Mouse (Mus musculus): ENCODE measurements around the gene Mafk. TPM values are rescaled to one million over a fixed set of nuclear protein-coding genes. Genes with fewer than 3 reads are reported as not detected.

Mafk gene
- polyA plus RNA-seq, 1 experiment from 2014 or later = 12.5 TPM

DNA sequence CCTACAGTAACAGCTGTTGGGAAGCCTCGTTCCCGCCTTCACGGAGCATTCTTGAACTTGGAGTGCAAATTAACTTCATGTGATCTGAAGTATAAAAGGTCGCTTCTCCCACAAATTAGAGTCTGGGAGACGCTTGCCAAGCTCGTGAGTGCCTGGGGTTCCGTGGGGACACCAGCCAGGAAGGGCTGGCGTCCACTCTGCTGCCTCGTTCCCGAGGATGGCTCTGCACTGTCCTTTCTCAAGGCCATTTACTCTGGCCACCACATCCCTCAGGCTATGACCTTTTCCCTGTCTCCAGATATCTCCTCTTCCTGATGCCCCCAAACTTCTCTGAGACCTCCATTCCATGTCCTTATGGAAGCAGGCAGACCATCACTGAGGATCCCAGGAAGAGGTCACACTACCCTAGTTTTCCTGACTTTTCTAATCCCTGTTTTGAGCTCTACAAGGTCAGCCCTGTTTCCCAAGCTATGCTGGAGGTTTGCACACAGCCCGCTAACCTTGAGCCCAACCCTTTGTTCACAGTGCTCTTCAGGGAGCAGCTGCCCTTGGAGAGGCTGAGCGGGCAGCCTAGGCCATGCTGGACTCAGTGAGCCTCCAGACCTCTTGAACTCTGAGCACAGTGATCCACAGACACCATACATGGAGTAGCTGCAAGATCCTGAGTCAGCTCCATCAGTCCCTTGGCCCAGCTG, 58.5 kb downstream of the Mafk start:
- H3K27ac ChIP-seq = no peak overlapping the region
- no peak overlapping the region for H3K4me2 ChIP-seq
- no peaks in the 10 kb centered on the region for H3K27me3 ChIP-seq
- ATAC-seq (ENCODE audit: insufficient number of reproducible peaks, low FRiP score, low TSS enrichment, low read depth) = no peak
- H3K9me3 ChIP-seq = no peaks in the 10 kb centered on the region
- H3K9ac ChIP-seq = no peak overlapping the region
- 57% methylated on average over 12 of the region's 12 CpGs for WGBS
- H3K4me1 ChIP-seq = peaks cover 8% of the 10 kb centered on the region
- no peak overlapping the region for H3K4me3 ChIP-seq
- no peaks in the 10 kb centered on the region for H3K36me3 ChIP-seq

Small RNAs within 50 kb of the gene (microRNA-seq; reads per million reads assigned to microRNA genes)
- not detected for gene Mir7037

Other genes with a start within 250 kb of the Mafk start
- gene Uncx, start 248.0 kb upstream of the Mafk start, polyA plus RNA-seq (2015; fragmentation: Nextera tagmentation; extraction: Ambion mirVana) = 0.20 and 0.35 TPM in 2 replicates
- 4.4 and 4.9 TPM in 2 replicates for gene Micall2, start 55.2 kb upstream of the Mafk start, polyA plus RNA-seq (2015; fragmentation: Nextera tagmentation; extraction: Ambion mirVana)
- 21.2 and 21.5 TPM in 2 replicates for gene Ints1, start 15.8 kb upstream of the Mafk start, polyA plus RNA-seq (2015; fragmentation: Nextera tagmentation; extraction: Ambion mirVana)
- gene Tmem184a, start 28.4 kb downstream of the Mafk start, polyA plus RNA-seq (2015; fragmentation: Nextera tagmentation; extraction: Ambion mirVana) = 11.1 and 12.0 TPM in 2 replicates
- not detected in 2 replicates for gene Gm26938, start 34.9 kb downstream of the Mafk start, polyA plus RNA-seq (2015; fragmentation: Nextera tagmentation; extraction: Ambion mirVana)
- gene Psmg3, start 35.4 kb downstream of the Mafk start, polyA plus RNA-seq (2015; fragmentation: Nextera tagmentation; extraction: Ambion mirVana) = 61.2 and 68.5 TPM in 2 replicates
- 1.2 and 1.3 TPM in 2 replicates for gene Elfn1, start 116.4 kb downstream of the Mafk start, polyA plus RNA-seq (2015; fragmentation: Nextera tagmentation; extraction: Ambion mirVana)

Data from limb, embryonic 15.5 days (tissue).